Mouse (Mus musculus) skeletal muscle tissue, adult 2 months (tissue): ENCODE data around the gene Eloa.
A peak's percentile ranks its signal among the peaks of the same experiment; 100 is the strongest.

Experiments used
- DNase-seq: peaks from one replicate; pipeline ENCODE4 v3.0.0-alpha.2; 2012; ENCODE audit warnings: low read depth, low spot score

Gene Eloa

GRCm38 (mm10) chr4:136030968-136031909 lies 9.7 kb upstream of the Eloa start:
- peak; percentile 73 for DNase-seq

GRCm38 (mm10) chr4:136028689-136029088 lies 7.1 kb upstream of the Eloa start:
- DNase-seq: no peak

DNA sequence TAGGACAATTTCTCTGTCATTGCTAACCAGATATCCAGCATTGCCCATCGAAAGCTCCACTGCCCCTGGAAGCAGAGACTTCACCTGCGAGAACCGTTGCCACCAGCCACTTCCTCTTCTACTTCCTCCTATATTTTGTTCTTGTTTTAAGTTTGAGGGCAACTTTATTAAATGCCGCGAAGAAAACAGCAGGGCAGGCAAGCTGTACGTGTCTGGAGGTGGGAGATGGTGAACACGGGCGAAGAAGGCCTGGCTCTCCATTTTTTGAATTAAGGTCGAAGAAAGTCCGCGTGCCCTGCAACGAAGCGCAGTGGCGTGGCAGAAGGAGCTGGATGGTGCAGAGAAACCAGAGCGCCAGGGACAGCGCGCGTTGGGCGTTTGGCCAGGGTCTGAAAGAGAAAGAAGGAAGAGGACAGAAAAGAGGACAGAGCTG lies 6.6 kb upstream of the Eloa start:
- no peak for DNase-seq

DNA sequence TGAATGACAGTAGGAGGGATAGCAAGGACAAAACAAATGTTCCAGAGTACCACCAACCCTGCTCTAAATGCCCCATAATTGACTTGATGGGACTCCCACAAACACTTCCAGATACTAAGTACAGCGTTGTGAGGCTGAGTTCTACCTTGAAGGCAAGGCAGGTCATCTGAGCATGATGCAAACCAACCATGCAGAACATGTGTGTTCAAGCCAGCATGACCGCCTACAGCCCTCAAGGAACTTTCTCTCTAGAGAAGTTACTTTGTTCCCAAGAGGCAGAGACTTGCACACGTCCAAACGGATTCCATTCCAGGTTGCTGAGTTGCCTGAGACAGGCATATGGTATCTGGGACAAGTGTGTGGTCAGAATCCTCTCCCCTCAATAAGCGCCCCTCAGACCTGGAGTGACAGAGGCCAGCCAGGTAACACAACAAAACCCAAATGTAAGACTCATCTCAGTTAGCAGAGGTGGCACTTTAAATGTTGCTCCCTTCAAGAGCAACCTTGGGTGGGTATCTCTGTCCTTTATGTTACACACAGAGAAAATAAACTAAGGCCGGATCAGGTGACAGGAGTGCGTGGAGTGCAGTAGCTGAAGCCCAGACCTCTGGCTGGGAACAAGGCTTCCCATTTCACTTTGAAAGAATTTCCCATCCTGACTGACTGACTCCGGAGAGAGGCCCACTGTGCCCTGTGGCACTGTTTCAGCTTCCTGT lies 6.0 kb upstream of the Eloa start:
- DNase-seq: no peak

GRCm38 (mm10) chr4:136025350-136025749 lies 3.8 kb upstream of the Eloa start:
- DNase-seq: no peak

GRCm38 (mm10) chr4:136022924-136023323 lies 1.4 kb upstream of the Eloa start:
- no peak for DNase-seq

GRCm38 (mm10) chr4:136020743-136021548 lies 617 bp downstream of the Eloa start:
- peak; percentile 34 for DNase-seq

DNA sequence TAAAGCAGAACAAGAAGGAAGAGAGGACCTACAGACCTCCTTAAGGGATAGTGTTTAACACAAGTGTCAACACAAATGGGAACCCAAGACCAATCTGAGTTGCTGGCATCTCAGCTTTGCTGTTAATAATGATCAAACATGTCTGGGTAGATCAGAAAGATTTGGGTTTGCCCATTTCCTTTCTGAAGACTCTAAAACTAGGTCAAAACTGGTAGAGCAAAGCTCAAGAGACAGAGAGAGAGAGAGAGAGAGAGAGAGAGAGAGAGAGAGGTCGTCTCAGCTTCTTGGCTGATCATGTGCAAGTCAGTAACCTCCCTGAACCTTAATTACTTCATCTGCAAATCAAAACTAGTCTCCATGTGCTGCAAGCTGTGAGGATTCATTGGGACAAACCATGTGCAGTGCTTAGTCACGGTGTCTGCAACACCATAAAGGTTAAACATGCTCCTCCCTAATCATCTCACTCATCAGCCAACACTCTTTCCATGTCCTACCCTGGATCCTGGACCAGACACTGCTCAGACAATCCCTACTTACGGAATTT lies 5.4 kb downstream of the Eloa start:
- DNase-seq: no peak

DNA sequence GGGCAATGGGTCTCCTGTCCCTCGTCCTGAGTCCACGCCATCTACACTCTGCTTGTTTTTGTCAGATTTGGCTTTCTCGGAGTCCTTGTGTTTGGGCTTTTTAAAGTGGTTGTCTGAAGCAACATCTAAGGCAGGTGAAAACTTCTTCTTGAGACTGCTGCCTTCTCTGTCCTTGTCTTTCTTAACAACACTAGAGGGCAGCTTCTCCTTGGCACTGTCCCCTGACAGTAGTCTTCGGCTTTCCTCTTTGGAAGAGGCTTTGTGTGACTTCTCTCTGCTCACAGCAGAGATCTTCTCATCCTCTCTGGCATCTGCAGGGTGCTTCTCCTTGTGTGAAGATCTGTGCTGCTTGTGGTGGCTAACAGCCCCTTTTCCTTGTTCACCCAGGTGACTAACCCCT lies 11.0 kb downstream of the Eloa start:
- no peak for DNase-seq

DNA sequence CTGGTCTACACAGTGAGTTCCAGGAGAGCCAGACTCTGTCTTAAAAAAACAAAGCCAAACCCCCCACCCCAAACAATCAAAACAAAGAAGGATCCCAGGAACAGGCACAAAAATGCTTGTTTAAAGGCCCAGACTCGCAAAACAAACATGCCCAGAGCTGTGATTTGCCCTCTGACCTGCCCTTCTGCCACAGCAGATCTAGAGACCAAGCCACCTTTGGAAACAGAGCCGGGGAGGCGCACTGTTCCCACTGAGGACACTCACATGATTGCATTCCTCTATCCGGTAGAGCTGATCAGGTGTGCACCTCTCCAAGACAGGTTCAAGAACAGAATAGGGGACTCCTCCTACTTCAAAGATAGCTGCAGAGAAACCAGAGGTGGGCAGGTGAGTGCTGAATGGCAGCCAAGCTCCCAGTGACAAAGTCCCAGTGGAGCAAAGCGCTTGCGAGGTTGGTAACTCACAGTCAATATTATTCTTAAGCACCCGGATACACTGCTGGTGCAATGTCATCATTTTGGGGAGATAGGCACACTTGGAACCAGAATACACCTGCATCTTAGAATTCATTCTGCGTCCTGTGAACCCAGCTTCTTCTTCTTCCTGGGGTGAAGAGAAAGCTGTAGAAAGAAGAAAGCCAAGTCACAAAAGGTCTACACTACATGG lies 12.6 kb downstream of the Eloa start:
- no peak for DNase-seq

DNA sequence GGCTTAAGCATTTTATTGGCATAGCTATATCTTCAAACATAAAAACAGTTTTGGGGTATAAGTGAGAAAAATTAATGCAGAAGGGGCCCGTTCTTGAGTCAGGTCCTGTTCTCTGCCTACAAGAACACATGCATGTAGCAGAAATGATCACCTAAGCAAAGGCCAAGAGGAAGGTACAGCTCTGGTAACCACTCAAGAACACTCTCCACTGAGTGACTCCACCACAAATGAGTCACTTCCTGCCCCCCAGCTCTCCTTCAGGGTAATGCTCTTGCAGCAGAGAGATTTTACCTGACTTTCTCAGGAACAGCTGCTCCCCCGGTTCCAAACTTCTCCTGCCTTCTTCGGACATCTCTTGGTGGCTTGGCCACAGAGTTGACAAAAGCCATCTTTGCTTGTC lies 14.7 kb downstream of the Eloa start:
- DNase-seq: no peak

DNA sequence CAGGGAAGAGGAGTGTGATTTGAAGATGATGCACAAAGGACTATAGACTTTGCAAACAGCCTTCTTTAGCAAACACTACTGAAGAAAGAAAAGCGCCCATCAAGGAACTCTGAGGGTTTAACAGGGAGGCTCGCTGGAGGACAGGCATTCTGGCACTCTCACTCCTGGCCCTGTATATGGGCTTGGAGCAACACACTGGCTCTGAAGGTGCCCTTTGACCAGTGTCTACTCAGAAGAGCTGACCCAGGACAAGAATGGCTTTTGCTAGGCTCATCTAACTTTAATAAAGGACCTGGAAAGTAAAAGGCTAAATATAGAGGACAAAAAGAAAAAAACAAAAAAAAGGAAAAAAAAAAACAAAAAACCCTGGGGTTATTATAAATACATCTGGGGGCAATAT lies 16.6 kb downstream of the Eloa start:
- DNase-seq: no peak

DNA sequence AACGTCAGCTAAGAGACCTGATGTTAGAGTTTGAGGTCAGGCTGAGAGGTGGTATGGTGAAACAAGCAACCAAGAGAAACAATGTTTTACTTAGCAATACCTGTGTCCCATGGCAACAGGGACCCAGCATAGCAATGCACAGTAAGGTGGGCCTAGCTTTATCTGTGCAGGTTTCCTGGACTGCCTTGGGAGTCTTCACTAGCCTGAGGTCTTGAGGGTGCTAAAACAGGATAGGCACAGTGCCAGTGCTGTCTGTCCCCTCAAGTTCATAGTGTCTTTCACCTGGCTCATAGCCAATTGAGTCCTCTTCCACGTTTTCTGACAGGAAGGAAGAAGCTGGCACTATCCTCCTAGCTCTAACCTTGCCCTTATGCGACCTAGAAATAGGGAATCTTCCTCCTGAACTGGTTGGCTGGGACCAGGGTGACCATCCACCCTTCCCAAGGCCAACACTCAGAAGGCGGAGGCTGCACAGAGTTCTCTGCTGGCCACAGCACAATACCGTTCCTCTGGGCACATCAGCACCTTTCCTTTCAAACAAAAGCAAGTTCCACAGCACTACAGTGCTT lies 17.4 kb downstream of the Eloa start:
- DNase-seq: no peak

GRCm38 (mm10) chr4:135995118-135995517 lies 26.4 kb downstream of the Eloa start:
- no peak for DNase-seq

DNA sequence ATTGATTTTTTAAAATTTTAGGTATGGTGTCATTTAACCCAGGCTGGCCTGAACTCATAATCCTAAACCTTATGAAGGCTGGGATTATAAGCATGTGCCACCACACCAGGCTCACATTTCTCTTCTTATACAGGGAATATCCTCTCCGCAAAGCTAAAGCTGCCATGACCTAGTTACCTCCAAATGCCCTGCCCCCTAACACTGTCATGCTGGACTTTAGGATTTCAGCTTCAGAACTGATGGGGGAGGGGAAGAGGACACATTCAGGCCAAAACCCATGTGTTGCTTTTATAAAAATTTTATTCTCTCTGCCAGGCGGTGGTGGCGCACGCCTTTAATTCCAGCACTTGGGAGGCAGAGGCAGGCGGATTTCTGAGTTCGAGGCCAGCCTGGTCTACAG lies 27.6 kb downstream of the Eloa start:
- DNase-seq: no peak

DNA sequence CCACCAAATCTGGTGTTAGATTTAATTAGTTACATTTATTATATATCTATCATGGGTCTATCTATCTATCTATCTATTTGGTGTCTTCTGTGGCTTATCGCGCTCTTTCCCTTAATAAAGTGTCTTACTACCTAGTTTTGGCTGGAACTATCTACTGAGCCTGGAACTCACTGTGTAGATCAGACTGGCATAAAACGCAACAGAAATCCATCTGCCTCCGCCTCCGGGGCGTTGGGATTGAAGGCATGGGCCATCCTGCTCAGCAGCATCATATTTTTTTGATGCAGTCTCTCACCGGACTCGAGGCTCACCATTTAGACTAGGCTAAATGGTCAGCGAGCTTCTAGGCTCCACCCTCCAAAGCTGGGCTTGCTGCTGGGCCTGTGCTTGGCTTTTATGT lies 33.8 kb downstream of the Eloa start:
- DNase-seq: no peak

- peak; percentile 95 for DNase-seq
These were observed 34.4 kb downstream of the Eloa start, which contains the start of gene Pithd1 for GRCm38 (mm10) chr4:135986943-135987710. TSS of gene Pithd1 (minus strand) at chr4:135987264.

DNA sequence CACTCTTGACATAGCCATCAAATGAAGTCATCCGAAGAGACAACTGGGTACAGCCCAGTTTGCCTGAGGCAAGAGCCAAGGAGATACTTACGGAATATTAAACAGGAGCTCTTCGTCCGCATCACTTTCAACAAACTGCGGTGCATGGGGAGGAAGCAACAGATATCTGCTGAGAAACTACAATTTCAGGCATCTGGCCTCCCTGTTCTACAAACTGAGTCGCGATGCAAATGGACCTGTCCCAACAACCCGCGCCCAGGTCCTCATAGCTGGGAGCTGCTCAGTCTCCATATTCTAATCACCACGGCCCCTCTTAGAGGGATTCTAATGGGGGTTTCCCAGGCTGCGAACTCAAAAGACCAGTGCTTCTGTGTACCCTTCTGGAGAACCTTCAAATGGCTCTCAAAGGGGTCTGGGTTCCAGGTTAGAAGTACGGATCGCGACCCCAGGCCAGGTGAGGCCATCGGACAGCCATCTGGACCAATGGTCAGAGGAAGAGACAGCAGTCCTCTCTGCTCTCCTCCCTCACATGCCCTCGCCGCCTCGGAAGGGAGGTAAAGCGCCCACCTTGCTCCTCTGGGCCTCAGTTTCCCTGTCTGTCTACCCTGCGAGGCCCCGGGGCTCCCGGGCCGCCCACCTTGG lies 35.1 kb downstream of the Eloa start:
- DNase-seq: no peak

DNA sequence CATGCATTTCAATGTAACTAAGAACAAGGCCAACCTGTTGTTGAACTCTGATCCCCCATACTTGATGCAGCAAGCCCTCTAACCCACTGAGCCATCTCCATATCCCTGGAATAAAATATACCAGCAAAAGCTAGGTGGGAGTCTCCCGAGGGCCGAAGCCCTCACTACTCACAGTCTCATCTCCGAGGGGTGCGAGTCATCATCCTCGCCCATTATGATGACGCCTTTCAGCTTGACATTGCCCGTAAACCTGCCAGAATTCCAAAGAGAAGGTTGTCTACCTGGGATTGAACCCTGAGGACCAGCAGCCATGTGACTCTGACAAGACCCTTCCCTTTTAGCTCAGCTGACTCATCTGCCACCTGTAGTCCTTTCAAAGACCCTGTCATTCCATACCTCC lies 35.8 kb downstream of the Eloa start:
- DNase-seq: no peak
